Mouse (Mus musculus): ENCODE measurements around the gene Pbld2.
"Not testable (repeated sequence)": the region's sequence is repeated elsewhere in the genome, so short reads cannot be mapped to it uniquely, and the experiment has no call there.

The Pbld2 gene

DNA sequence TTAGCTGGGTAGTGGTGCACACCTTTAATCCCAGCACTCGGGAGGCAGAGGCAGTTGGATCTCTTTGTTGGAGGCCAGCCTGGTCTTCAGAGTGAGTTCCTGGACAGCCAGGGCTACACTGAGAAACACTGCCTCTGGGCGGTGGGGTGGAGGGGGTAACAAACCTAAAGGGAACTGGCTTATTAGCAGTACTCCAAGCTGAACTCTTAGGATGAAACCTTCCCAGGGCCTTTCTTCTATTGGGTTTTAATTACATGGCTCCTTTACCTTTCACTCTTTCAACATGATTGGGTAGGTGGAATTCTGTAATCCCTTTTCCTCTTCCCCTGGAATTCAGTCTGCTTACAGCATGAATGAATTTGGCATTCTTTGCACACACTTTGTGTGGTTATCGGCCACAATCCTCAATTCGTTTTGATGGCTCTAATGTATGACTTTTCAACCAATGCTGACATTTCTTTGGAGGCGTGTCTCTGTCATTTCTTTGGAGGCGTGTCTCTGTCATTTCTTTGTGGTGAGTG, 1.4 kb downstream of the Pbld2 start:
- DNase-seq (ENCODE audit: low read depth): no peak

DNA sequence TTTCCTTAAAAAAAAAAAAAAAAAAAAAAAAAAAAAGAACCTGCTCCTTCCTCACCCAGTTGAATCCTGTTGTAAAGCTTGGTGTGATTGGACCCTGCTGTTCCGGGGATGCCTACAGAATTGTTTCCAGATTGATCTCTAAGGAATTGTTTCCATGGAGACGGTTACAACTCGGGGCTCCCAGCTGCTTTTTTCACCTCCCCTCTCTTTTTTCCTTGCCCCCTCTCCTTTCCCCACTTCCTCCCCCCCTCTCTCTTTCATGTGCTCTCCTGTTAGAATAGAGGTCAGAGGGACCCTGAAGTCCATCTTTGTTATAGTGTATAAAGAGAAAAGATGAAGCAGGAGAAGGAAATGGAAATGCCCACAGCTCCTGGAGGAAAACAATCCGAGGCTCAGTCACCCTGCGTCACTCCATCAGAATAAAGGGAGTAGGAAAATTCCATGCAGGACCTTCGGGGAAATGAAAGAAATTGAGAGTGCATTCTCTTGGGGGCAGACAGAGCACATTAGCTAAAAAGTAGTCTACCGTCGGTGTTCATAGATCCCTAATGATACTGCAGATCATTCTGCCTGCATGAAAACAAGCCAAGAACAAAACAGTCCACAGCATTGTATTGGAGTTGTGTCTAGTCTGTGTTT, 2.2 kb downstream of the Pbld2 start:
- DNase-seq (ENCODE audit: low read depth): no peak

DNA sequence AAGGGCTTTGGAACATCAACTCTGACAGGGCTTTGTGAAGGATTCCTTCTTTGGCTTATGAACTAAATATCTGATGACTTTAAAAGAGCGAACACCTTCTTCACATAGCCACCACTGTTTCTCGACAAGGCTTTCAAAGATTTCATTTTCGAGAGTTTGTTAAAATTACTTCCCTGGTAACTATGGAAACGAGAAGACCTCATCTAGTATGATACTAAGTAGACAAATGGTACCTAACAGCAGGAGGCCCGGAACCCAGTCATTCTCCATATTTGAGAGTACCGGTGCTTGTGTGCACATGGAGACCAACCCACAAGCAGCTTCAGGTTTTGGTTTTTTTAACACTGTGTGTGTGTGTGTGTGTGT, 2.7 kb downstream of the Pbld2 start:
- DNase-seq (ENCODE audit: low read depth): no peak

DNA sequence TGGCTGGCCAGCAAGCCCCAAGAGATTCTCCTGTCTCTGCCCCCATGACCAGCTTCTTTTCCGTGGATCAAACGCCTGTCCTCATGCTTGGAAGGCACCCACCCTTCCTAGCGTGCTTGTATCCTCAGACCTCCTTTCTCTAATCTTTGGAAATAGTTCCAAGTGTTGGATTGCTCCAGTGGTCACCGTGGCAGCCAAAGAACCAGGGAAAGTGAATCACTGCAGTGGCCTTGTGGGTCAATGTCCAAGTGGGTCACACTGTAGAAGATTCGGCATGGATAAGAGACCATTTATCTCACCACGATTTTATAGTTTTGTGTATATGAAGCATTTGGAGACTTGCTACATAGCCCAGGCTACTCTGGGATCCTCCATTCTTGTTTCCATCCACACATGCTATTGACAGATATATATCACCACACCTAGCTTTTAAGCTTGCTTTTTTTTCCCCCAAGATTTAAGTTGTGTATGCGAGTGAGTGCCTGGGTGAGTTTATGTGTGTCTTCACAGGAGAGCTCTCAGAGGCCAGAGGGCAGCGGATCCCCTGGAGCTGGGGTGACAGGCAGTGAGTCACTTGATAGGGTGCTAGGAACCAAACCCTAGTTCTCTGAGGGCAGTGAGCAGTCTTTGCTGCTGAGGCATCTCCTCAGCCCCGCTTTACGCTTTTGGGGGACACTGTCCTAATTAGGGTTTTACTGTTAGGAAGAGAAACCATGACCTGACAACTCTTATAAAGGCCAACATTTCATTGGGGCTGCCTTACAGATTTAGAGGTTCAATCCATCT, 3.5 kb downstream of the Pbld2 start:
- no peak for DNase-seq (ENCODE audit: low read depth)

DNA sequence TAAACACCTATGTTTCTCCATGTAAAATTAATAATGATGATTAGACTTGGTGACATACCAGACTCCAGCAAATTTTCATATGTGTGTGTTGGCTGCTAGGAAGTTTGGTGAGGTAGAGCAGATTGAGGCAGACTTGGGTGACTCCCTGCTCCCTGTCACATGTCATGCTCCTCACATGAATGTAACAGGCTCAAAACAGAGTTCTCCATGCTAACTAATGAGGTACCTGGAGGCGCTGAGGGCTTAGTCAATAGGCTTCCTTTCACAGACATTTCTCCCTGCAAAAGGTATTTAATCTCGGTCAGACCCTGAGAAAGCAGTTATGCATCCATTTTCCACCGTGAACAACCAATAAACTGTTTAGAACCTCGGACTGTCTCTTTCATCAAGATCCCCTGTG, 4.3 kb downstream of the Pbld2 start:
- no peak for DNase-seq (ENCODE audit: low read depth)

DNA sequence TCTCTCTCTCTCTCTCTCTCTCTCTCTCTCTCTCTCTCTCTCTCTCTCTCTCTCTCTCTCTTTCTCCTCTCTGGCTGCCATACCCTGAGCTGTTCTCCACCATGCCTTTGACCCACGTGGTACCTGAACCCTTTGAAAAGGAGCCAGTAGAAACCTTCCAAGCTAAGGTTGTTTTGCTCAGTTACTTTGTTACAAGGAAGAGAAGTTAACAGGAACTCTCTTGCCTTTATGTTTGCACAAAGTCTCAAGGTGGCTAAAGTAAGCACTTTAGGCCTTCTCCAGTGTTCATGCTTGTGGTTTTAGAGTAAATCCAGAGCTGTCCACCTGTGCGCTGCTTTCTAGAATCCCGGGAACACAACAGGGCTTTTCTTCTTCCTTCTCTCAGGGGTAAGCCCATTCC, 8.2 kb downstream of the Pbld2 start:
- no peak for DNase-seq (ENCODE audit: low read depth)

DNA sequence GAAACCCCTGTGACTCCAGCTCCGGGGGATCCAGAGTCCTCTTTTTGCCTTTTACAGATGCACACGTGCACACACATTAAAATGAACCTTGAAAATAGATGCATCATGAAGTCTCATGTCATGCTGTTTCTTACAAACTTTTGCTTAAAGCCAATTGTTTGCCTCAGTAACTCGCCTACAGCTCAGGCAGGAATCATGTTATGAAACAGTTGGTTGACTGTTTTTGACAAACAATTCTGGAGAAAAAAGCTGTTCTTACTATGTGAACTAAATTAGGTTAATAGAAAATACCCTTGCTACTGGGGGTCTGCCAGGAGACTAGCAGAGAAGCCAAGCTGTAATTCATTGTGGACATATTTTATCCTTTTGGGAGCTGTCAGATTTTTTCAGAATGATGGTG, 8.8 kb downstream of the Pbld2 start:
- no peak for DNase-seq (ENCODE audit: low read depth)

DNA sequence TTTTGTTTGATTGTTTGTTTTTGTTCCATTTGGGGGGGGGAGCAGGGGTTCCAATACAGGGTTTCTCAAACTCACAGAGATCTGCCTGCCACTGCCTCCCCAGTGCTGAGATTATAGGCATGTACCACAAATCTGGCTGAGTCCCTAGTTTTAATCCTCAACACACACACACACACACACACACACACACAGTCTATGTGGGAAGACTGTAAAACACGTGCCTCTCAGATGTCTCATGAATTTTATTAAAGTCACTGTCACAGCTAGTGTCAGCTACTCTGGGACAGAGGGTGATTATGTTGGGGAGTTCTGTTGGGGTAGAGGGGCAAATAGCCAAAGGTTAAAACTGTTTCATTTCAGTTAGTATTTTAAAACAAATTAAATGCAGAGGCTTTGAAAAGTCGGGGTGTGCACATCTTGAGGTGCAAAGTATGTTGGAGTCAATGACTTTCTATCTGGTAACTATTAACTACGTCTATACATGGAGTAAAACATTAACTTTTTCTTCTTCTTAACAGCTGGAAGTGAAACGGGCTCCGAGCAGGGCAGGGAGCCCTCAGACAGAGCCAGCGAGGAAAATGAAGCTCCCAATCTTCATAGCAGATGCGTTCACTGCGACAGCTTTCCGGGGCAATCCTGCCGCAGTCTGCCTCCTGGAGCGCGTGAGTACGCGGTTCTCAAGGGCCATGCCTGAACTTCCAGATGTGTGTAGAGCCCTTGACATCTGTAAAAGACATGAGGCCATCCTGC, 14.6 kb downstream of the Pbld2 start:
- no peak for DNase-seq (ENCODE audit: low read depth)

DNA sequence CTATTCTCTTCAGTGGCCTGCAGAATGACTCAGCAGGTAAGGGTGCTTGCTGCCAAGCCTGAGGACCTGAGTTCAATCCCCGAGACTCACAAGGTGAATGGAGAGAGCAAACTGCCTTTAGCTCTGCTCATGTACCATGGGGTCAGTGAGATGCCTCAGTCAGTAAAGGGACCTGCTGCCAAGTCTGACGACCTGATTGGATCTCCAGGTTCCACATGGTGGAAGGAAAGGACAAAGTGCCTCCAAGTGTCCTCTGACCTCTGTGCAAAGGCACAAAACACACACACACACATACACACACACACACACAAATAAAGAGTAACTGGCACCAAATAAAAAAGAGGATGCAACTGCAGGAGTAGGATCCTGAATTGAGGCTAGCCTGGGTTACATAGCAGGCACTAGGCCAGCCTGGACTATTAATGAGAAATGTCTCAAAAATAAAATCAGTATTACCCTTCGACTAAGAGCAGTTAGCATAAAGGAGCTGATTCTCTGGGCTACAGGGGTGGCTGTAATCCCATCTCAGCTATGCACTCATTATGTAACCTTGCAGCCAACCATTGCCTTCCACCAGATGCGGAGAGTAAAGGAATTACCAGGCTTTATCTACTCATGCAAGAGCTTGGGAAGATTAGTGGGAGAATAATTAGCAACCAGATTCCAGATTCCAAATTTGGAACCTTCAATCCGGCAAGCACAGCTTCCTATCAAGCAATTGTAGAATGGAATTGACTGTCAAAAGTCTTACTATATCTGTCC, 15.9 kb downstream of the Pbld2 start:
- DNase-seq (ENCODE audit: low read depth): no peak

DNA sequence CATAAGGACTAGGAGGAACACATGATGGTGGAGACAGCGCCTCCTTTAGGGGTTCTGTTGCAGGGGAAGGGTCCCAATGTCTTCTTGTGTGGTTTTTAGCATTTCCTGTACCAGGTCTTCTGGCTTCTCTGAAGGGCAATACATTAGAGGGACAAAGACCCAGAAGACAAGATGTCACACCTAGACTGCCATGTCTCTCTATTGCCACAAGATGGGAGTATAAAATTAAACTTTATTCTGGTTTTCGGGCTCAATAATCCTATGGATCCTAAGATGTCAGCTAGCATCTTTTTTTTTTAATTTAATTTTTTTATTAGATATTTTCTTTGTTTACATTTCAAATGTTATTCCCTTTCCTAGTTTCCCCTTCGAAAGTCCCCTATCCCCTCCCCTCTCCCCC, 19.0 kb downstream of the Pbld2 start:
- DNase-seq (ENCODE audit: low read depth): peak; percentile 38

DNA sequence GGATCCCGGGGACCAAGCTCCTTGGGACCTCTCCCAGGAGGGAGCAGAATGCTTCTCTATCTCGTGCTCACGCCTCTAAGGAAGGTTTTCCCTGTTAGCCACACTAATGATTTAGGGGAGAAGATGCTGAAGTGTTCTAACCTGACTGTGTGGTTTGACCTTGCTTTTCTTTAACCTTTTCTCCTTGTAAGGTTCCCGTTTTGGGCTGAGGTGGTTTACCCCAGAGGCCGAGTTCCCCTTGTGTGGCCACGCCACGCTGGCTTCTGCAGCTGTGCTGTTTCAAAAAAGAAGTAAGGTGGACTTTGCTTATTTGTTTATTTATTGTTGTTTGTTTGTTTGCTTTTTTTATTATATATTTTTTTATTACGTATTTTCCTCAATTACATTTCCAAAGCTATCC, 23.6 kb downstream of the Pbld2 start:
- no peak for DNase-seq (ENCODE audit: low read depth)

DNA sequence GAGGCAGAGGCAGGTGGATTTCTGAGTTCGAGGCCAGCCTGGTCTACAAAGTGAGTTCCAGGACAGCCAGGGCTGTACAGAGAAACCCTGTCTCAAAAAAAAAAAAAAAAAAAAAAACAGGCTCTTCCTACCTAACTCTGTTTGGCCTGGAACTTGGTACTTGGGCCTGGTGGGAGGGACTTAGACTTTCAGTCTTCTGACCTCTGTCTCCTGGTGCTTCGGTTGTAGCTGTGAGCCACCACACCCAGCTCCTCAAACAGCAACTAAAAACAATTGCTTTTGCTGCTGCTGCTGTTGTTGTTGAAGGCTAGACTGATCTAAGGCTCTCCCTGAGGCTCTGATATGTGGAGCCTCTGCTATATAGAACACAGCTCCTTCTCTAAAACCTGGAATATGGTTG, 25.0 kb downstream of the Pbld2 start:
- no peak for DNase-seq (ENCODE audit: low read depth)

DNA sequence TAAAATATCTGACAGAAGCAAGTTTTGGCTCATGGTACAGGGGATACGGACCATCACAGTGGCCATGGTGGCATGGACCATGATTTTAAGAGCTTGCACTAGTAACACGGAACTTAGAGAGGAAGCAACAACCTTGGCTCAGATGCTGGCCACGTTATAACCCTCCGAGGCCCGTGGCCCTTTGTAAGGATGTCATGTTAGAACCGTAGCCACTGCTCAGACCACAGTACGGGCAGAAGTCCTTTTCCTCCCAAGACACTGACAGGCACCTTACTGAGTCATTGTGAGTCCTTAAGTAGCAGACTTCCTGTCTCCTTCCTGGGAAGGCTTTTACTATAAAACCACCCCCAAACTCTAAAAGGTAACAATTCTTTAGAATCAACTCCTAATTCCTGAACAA, 27.2 kb downstream of the Pbld2 start:
- DNase-seq (ENCODE audit: low read depth): no peak

DNA sequence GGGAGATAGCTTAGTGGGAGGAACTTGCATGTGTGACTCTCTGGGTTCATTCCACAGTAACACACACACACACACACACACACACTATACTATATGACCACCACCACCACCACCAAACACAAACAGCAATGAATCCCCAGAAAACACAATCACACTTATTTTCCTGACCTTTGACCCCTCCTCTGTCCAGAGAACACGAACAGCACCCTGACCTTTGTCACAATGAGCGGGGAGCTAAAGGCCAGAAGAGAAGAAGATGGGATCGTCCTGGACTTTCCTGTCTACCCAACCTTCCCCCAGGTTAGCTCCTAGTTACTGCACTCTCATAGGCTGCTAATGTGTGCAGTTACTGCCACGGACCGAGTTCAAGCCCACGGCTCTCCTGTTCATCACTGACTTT, 27.9 kb downstream of the Pbld2 start:
- no peak for DNase-seq (ENCODE audit: low read depth)

DNA sequence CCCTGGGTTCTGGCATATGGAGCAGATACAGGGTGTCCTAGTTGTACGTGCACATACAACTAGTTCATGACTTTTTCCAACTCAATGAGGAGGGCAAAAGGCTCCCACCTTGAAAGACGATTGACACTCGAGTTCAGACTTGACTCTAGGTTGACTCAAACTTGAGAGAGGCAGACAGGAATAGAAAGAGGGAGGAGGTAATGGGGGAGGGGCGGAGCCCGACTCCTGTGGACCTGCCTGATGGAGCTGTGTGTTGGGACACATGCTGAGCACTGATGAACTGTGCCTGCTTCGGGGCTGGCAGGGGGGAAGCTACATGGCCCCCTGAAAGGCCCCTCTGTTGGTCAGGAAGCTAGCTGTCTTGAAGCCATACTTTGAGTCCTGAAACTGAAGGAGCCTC, 28.9 kb downstream of the Pbld2 start:
- DNase-seq (ENCODE audit: low read depth): peak; percentile 19

DNA sequence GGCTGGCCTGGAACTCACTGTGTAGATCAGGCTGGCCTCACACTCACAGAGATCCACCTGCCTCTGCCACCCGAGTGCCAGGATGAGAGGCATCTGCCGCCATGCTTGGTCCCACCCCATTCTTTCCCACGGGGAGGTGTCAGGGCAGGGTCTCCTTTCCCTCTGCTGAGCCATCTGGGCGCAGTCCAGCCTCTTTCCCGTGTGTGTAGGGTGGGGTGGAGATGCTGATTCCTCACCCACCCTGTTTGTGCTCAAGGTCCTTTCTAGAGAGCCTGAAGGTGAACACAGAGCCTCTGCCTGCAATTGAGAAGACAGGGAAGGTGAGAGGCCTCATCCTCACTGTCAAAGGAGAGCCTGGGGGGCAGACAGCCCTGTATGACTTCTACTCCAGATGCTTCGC, 30.0 kb downstream of the Pbld2 start:
- DNase-seq (ENCODE audit: low read depth): not testable (repeated sequence)

DNA sequence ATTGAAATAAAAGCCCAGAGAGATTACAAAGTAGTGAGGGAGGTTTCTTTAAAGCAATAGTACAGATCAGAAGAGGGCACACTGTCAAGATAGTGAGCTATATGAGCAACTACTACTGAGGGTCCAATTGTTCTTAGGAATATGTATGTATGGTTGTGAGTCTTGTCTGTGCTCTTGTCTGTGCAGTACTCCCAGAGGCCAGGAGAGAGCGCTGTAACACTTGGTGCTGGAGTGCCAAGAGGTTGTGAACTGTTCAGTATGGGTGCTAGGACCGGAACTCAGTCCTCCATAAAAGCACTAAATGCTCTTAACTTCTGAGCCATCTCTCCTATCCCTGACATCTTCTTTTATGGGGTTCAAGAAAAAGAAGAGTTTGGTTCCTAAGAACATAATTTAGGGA, 30.5 kb downstream of the Pbld2 start:
- no peak for DNase-seq (ENCODE audit: low read depth)

DNA sequence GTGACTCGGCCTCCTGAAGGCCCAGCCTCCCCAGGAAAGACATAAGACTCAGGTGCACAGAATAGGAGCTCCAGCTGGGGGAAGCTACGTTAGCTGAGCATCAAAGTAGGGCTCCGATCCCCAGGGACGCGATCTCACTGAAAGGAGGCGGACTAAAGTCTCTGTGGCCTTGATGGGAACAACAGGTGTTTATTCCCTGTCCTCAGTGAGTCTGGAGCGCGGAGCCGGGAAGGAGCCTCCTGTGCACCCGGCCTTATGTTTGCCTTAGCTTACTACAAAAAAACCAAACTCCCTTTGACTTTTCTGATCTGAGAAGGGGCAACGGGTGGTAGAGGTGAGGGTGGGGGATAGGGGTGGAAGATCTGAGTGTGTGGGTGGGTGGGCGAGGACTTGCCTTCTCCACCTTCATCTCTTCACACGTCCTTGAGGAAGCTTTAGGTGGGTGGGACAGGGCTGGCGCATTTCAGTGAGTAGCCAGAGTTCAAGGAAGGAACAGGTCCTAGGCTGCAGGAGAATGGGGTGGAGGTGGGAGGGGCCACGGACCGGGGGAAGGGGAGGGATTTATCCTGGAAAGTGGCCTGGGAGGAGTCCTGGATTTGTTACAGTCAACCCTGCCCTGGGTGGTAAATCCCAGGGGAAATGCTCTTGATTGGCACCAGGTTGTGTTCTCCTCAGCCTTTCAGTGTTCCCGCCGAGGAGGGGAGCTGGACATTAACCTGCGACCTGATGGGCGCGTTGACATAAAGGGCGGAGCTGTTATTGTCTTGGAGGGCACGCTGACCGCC, 33.0 kb downstream of the Pbld2 start:
- DNase-seq (ENCODE audit: low read depth): no peak

DNA sequence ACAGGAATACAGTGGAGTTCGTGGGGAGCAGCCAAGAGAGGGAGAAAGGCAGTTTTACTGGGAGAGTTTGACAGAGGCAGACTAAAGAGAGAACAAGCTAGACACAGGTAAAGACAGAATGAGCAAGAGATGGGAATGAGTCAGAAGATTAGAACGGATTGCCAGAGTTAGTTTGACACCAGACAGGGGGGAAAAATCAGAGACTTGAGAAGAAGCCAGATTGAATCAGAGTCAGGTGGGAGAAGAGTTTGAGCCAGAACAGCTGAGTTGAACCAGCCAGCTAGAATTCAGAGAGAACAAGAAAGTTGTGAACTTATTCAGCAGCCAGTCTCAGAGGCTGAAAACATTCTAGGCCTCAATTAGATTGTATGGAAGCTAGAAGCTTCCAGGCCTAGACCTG, 35.7 kb downstream of the Pbld2 start, which contains the start of gene Pbld1:
Pbld1 (plus strand) TSS at position 301 of the 400 bp plus-strand sequence.
- peak; percentile 37 for DNase-seq (ENCODE audit: low read depth)

DNA sequence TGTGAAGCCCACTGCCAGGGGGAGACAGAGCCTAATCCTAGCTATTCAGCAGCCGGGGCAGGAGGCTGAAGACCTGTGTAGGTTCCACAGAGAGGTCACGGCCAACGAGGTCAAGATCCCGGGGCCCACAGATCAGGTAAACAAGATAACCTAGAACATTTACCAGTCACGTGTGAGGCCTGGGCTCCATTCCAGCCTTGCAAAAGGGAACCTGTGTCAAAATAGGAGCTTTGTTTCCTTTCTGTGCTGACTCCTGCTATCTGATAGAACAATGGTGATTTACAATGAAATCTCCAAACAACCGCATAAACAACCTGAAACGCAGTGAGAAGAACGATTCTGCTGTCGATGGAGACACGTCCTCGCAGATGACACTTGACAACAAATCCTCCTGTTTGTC, 36.3 kb downstream of the Pbld2 start:
- DNase-seq (ENCODE audit: low read depth): no peak

DNA sequence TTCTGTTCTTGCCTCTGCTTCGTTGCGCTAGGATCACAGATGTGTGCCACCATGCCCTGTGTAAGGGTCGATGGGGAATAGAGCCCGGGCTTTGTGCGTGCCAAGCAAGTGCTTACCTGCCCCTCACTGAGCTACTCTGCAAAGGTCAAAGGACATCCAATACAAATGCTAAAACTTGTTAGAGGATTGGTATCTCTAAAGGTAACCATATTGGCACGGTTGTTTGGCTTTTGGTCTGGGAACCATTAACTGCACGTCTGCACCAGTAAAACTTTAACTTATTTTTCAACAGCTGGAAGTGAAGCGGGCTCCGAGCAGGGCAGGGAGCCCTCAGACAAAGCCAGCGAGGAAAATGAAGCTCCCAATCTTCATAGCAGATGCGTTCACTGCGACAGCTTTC, 37.2 kb downstream of the Pbld2 start:
- DNase-seq (ENCODE audit: low read depth): no peak
